In the genomic region with DNA sequence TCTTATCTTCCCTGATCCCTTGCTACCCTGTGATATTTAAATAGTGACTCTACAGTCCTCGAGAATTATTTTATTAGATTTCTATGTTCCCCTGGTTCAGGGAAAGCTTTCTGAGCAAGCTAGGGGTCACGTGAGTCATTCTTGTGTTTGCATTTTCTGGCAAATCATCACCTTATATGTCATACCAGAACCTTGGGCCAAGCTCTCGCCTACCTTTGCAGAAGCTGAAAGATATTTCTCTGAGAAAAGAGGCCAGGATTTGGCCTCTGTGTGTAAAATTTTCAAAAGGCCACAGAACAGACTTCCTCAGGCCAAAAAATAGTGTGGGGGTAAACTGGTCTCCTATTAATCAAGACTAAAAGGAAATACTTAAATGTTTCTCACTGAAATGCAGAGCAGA, we compare ENCODE assay signal across 14 mouse cellular contexts.
"Had no signal": no experiment of that assay in that cellular context is flagged by ENCODE, and none has a peak within 500 bp of the region (broad histone marks: within the 10 kb centered on the region; RNA-seq: fewer than 3 reads in every experiment).

No protein-coding gene starts in this region.

- H3K9ac ChIP-seq: limb, embryonic 12.5 days; liver, embryonic 14.5 days; neural tube, embryonic 12.5 days had no signal

- H3K27ac ChIP-seq: layer of hippocampus, adult 2 months; limb, embryonic 12.5 days; liver, embryonic 14.5 days; midbrain, embryonic 10.5 days; neural tube, embryonic 12.5 days had no signal

- H3K9me3 ChIP-seq: limb, embryonic 12.5 days; midbrain, embryonic 10.5 days; neural tube, embryonic 12.5 days had no signal

- H3K27me3 ChIP-seq: limb, embryonic 12.5 days; neural tube, embryonic 12.5 days had no signal

- H3K4me3 ChIP-seq: layer of hippocampus, adult 2 months; limb, embryonic 12.5 days; midbrain, embryonic 10.5 days; neural tube, embryonic 12.5 days had no signal

- H3K4me2 ChIP-seq: limb, embryonic 12.5 days; neural tube, embryonic 12.5 days had no signal

- DNase-seq: kidney, adult 9 months; liver; lung, adult 2 months; lung, postnatal 36 days; midbrain, embryonic 14.5 days; thymus, adult 2 months; thymus, postnatal 25 days had no signal

- H3K4me1 ChIP-seq: limb, embryonic 12.5 days; midbrain, embryonic 10.5 days; neural tube, embryonic 12.5 days had no signal

- ATAC-seq: inflammation-experienced regulatory T-cells, adult 6 months; lung, postnatal 0 days had no signal

- H3K36me3 ChIP-seq: limb, embryonic 12.5 days; midbrain, embryonic 10.5 days; neural tube, embryonic 12.5 days had no signal
